Mouse (Mus musculus): ENCODE measurements around the gene Catsperg1. TPM values are rescaled to one million over a fixed set of nuclear protein-coding genes. Genes with fewer than 3 reads are reported as not detected.

Gene Catsperg1
- polyA plus RNA-seq, 1 experiment from 2014 or later: 0.41 TPM

- peak overlapping the region; percentile 87 for H3K27ac ChIP-seq (ENCODE audit: low read length)
- peak overlapping the region; percentile 76 for H3K9ac ChIP-seq (ENCODE audit: low read length)
- peaks cover 15% of the 10 kb centered on the region for H3K36me3 ChIP-seq (ENCODE audit: control insufficient read depth, insufficient read depth, low read length)
- no peaks in the 10 kb centered on the region for H3K9me3 ChIP-seq (replicated peaks; ENCODE audit: control insufficient read depth, low read length)
- peaks cover 27% of the 10 kb centered on the region for H3K27me3 ChIP-seq (ENCODE audit: control insufficient read depth, insufficient read depth, low read length)
- peaks cover 22% of the 10 kb centered on the region for H3K4me1 ChIP-seq (ENCODE audit: control insufficient read depth, insufficient read depth, low read length)
- under 1% methylated on average over 31 of the region's 39 CpGs for WGBS
- peak; percentile 86 for ATAC-seq (ENCODE audit: insufficient read depth, low FRiP score)
- H3K4me2 ChIP-seq (ENCODE audit: low read depth, low read length): peak overlapping the region; percentile 96
- peak overlapping the region; percentile 67 for H3K4me3 ChIP-seq (replicated peaks; ENCODE audit: low read length)
These were observed 44.4 kb downstream of the Catsperg1 start for GRCm38 (mm10) chr7:29169231-29170065.

- H3K9me3 ChIP-seq (replicated peaks; ENCODE audit: control insufficient read depth, low read length): no peaks in the 10 kb centered on the region
- H3K4me1 ChIP-seq (ENCODE audit: control insufficient read depth, insufficient read depth, low read length): peaks cover 22% of the 10 kb centered on the region
- 0 out of 2 replicates have a peak overlapping the region, but pooled peaks have one; percentile 87 for H3K27ac ChIP-seq (ENCODE audit: low read length)
- peak overlapping the region; percentile 76 for H3K9ac ChIP-seq (ENCODE audit: low read length)
- H3K36me3 ChIP-seq (ENCODE audit: control insufficient read depth, insufficient read depth, low read length): 0 out of 2 replicates have a peak, but pooled peaks cover 9% of the 10 kb centered on the region
- 2% methylated on average over 14 of the region's 14 CpGs for WGBS
- H3K4me2 ChIP-seq (ENCODE audit: low read depth, low read length): peak overlapping the region; percentile 96
- ATAC-seq (ENCODE audit: insufficient read depth, low FRiP score): no peak
- peaks cover 26% of the 10 kb centered on the region for H3K27me3 ChIP-seq (ENCODE audit: control insufficient read depth, insufficient read depth, low read length)
- peak overlapping the region; percentile 67 for H3K4me3 ChIP-seq (replicated peaks; ENCODE audit: low read length)
These were observed 45.0 kb downstream of the Catsperg1 start for GRCm38 (mm10) chr7:29168791-29169230.

GRCm38 (mm10) chr7:29168121-29168695, 45.6 kb downstream of the Catsperg1 start:
- Histone ChIP-seq H3K9me3 (replicated peaks; ENCODE audit: control insufficient read depth, low read length) (no peaks in the 10 kb centered on the region), H3K4me3 (replicated peaks; ENCODE audit: low read length) (peak overlapping the region; percentile 67), H3K36me3 (ENCODE audit: control insufficient read depth, insufficient read depth, low read length) (0 out of 2 replicates have a peak, but pooled peaks cover 5% of the 10 kb centered on the region), H3K9ac (ENCODE audit: low read length) (peak overlapping the region; percentile 76; the same call in 1 of the 2 replicates), H3K4me1 (ENCODE audit: control insufficient read depth, insufficient read depth, low read length) (peaks cover 22% of the 10 kb centered on the region), H3K27ac (ENCODE audit: low read length) (no peak overlapping the region), H3K4me2 (ENCODE audit: low read depth, low read length) (peak overlapping the region; percentile 96), H3K27me3 (ENCODE audit: control insufficient read depth, insufficient read depth, low read length) (peaks cover 20% of the 10 kb centered on the region)
- no peak for ATAC-seq (ENCODE audit: insufficient read depth, low FRiP score)
- 13% methylated on average over 10 of the region's 10 CpGs for WGBS

DNA sequence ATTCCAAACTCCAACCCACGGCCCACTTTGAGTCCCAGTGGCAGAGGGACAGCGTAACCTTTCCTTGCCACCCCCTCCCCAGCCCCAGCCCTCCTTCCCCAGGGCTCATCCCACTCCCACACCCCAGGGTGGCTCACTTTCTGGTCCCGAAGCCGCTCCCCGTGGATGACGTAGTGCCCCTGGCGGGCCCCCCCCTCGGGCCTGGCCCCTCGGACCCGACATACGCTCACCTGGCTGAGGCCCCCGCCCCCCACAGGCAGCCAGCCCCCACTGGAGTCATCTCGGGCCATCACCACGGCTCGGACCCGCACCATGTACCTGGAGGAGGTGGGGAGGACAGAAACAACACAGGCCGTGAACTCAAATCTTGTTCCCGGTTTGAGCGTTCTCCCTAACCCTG, 46.2 kb downstream of the Catsperg1 start:
- H3K36me3 ChIP-seq (ENCODE audit: control insufficient read depth, insufficient read depth, low read length): no peaks in the 10 kb centered on the region
- H3K4me2 ChIP-seq (ENCODE audit: low read depth, low read length): no peak overlapping the region
- WGBS: 28% methylated on average over 19 of the region's 19 CpGs
- H3K9me3 ChIP-seq (replicated peaks; ENCODE audit: control insufficient read depth, low read length): no peaks in the 10 kb centered on the region
- no peak for ATAC-seq (ENCODE audit: insufficient read depth, low FRiP score)
- peaks cover 26% of the 10 kb centered on the region for H3K4me1 ChIP-seq (ENCODE audit: control insufficient read depth, insufficient read depth, low read length)
- no peak overlapping the region for H3K27ac ChIP-seq (ENCODE audit: low read length)
- H3K9ac ChIP-seq (ENCODE audit: low read length): no peak overlapping the region
- peaks cover 14% of the 10 kb centered on the region for H3K27me3 ChIP-seq (ENCODE audit: control insufficient read depth, insufficient read depth, low read length)
- no peak overlapping the region for H3K4me3 ChIP-seq (replicated peaks; ENCODE audit: low read length)

DNA sequence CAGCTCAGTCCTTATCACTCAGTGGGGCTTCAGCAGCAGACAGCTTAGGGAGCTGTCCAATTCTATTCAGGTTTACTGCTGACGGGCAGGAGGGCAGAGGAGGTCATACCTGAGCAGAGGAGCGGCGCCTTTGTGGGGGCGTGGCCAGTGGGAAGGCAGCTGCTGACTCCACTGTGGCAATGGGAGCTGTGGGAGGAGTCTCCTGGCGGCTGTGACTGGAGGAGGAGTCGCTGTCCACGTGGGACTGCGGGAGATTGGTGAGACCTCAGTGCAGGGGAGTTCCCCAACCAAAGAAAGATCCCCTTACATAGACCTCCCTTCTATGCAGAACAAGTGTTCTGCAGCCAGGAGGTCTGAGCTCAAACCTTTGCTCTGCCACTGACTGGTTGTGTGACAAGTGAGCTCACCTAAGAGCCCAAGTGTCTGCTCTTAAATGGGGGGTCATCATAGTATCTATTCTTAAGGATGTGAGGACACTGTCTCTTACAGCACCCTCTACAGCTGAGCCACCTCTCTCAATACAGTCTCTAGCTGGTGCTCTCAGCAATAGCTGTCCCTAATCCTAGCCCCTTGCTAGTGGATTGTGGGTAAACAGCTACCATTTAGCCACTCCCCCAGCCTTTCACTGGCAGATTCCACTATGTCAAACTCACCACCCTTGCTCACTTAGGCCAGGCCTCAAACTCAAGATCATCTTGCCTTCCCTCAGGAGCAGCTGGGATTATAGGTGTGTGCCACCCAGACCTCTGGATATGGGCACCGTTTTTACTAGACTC, 50.9 kb downstream of the Catsperg1 start:
- WGBS: 15% methylated on average over 9 of the region's 9 CpGs
- Histone ChIP-seq H3K9ac (ENCODE audit: low read length) (no peak overlapping the region), H3K27me3 (ENCODE audit: control insufficient read depth, insufficient read depth, low read length) (no peaks in the 10 kb centered on the region), H3K4me1 (ENCODE audit: control insufficient read depth, insufficient read depth, low read length) (peaks cover 4% of the 10 kb centered on the region), H3K9me3 (replicated peaks; ENCODE audit: control insufficient read depth, low read length) (no peaks in the 10 kb centered on the region), H3K36me3 (ENCODE audit: control insufficient read depth, insufficient read depth, low read length) (no peaks in the 10 kb centered on the region), H3K4me3 (replicated peaks; ENCODE audit: low read length) (no peak overlapping the region), H3K4me2 (ENCODE audit: low read depth, low read length) (no peak overlapping the region), H3K27ac (ENCODE audit: low read length) (no peak overlapping the region)
- peak; percentile 81; the same call in 1 of the 2 replicates for ATAC-seq (ENCODE audit: insufficient read depth, low FRiP score)

DNA sequence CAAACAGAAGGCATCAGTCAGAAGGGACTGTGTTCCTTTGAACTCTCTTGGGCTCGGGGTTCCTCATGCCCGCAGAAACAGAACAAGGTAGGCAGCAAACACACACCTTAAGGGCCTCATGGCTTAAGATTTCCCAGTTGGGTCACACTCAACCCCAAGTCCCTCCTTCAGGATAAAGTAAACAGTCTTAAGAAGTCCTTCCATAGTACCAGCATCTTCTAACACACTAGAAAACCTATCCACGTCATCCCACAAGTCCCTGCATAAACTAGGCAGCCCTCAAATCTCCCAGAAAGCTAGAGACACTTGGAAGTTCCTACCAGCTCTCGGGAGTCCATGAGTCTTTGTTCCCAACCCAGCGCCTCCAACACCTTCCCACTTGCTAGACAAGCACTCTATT, 51.5 kb downstream of the Catsperg1 start:
- Histone ChIP-seq H3K4me2 (ENCODE audit: low read depth, low read length) (no peak overlapping the region), H3K9me3 (replicated peaks; ENCODE audit: control insufficient read depth, low read length) (no peaks in the 10 kb centered on the region)

GRCm38 (mm10) chr7:29158264-29158663, 55.6 kb downstream of the Catsperg1 start:
- H3K36me3 ChIP-seq (ENCODE audit: control insufficient read depth, insufficient read depth, low read length): no peaks in the 10 kb centered on the region
- no peak for ATAC-seq (ENCODE audit: insufficient read depth, low FRiP score)
- no peaks in the 10 kb centered on the region for H3K27me3 ChIP-seq (ENCODE audit: control insufficient read depth, insufficient read depth, low read length)
- WGBS: 2% methylated on average over 5 of the region's 5 CpGs
- no peak overlapping the region for H3K27ac ChIP-seq (ENCODE audit: low read length)
- H3K4me1 ChIP-seq (ENCODE audit: control insufficient read depth, insufficient read depth, low read length): peaks cover 8% of the 10 kb centered on the region; the same call in 1 of the 2 replicates
- H3K9ac ChIP-seq (ENCODE audit: low read length): no peak overlapping the region
- no peaks in the 10 kb centered on the region for H3K9me3 ChIP-seq (replicated peaks; ENCODE audit: control insufficient read depth, low read length)
- no peak overlapping the region for H3K4me3 ChIP-seq (replicated peaks; ENCODE audit: low read length)
- H3K4me2 ChIP-seq (ENCODE audit: low read depth, low read length): no peak overlapping the region

More for the DNA sequence above, 51.5 kb downstream of the Catsperg1 start:
- no peak overlapping the region for H3K9ac ChIP-seq (ENCODE audit: low read length)
- no peak for ATAC-seq (ENCODE audit: insufficient read depth, low FRiP score)
- no peaks in the 10 kb centered on the region for H3K27me3 ChIP-seq (ENCODE audit: control insufficient read depth, insufficient read depth, low read length)
- no peak overlapping the region for H3K4me3 ChIP-seq (replicated peaks; ENCODE audit: low read length)
- H3K4me1 ChIP-seq (ENCODE audit: control insufficient read depth, insufficient read depth, low read length): peaks cover 4% of the 10 kb centered on the region; the same call in 1 of the 2 replicates
- WGBS: 57% methylated on average over 5 of the region's 5 CpGs
- H3K36me3 ChIP-seq (ENCODE audit: control insufficient read depth, insufficient read depth, low read length): no peaks in the 10 kb centered on the region
- no peak overlapping the region for H3K27ac ChIP-seq (ENCODE audit: low read length)

- no peaks in the 10 kb centered on the region for H3K36me3 ChIP-seq (ENCODE audit: control insufficient read depth, insufficient read depth, low read length)
- no peaks in the 10 kb centered on the region for H3K9me3 ChIP-seq (replicated peaks; ENCODE audit: control insufficient read depth, low read length)
- H3K4me1 ChIP-seq (ENCODE audit: control insufficient read depth, insufficient read depth, low read length): 0 out of 2 replicates have a peak, but pooled peaks cover 4% of the 10 kb centered on the region
- H3K27ac ChIP-seq (ENCODE audit: low read length): peak within 1 kb of the TSS; percentile 84
- H3K4me3 ChIP-seq (replicated peaks; ENCODE audit: low read length): peak within 1 kb of the TSS; percentile 69
- no peaks in the 10 kb centered on the region for H3K27me3 ChIP-seq (ENCODE audit: control insufficient read depth, insufficient read depth, low read length)
- H3K9ac ChIP-seq (ENCODE audit: low read length): peak within 1 kb of the TSS; percentile 76
- peak; percentile 81 for ATAC-seq (ENCODE audit: insufficient read depth, low FRiP score)
- H3K4me2 ChIP-seq (ENCODE audit: low read depth, low read length): peak within 1 kb of the TSS; percentile 74
- 3% methylated on average over 68 of the region's 68 CpGs for WGBS
These were observed 57.7 kb downstream of the Catsperg1 start, which contains the start of gene Fam98c for GRCm38 (mm10) chr7:29155838-29156782. Gene Fam98c (minus strand): TSS chr7:29156234.

All from stomach, embryonic 16.5 days (tissue).